Comparison of ENCODE assay signal across 9 mouse cellular contexts in the genomic region with DNA sequence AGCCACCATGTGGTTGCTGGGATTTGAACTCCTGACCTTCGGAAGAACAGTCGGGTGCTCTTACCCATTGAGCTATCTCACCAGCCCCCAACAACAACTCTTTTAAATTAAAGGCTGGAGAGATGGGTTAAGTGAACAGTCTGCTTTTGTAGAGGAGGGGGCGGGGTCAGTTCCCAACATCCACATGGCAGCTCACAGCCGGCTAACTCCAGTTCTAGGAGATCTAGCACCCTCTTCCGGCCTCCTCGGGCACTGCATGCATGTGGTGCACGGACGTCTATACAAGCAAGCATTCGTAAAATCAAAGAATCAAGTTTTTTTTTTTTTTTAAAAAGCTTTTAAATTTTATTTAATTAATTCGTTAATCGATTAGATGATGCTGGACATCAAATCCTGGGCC. TPM values are rescaled to one million over a fixed set of nuclear protein-coding genes. Genes with fewer than 3 reads are reported as not detected.
DNase-seq lines count a peak whose midpoint lies in the region; ATAC-seq lines count a peak whose summit lies in the region.
"Had no signal": no experiment of that assay in that cellular context is flagged by ENCODE, and none has a peak within 500 bp of the region (broad histone marks: within the 10 kb centered on the region; RNA-seq: fewer than 3 reads in every experiment).

No protein-coding gene starts in this region.

- ATAC-seq in megakaryocyte progenitor cell, adult 5-6 weeks (replicated peaks; ENCODE audit: poor library complexity) = peak; percentile 70
- ATAC-seq: Patski had no signal

- DNase-seq in cerebellum, adult 11-12 months = peak; percentile 14
- DNase-seq in cerebellum, adult 9-11 months = no peak
- DNase-seq in ES-CJ7 (ENCODE audit: low read depth, low spot score) = peak; percentile 95
- DNase-seq in cerebellum, adult 18-20 months = peak; percentile 50 to 51
- peak; percentile 63 for DNase-seq in gastrocnemius, adult 8-10 months (ENCODE audit: low spot score in 2 of 2)
- peak; percentile 64 for DNase-seq in layer of hippocampus, adult 9-11 months
- peak; percentile 80 to 90 for DNase-seq in spleen, postnatal 4 days (ENCODE audit: low spot score in 2 of 2)

RNA-seq across cellular contexts. Expression of a gene that starts 2.9 kb away (rescaled TPM):
- total RNA-seq in gastrocnemius, adult 8-10 months (2022) = not detected
- 0.81 and 2.2 TPM in 2 replicates for total RNA-seq in megakaryocyte progenitor cell, adult 5-6 weeks (2015)
- total RNA-seq in megakaryocyte progenitor cell, adult 5-6 weeks (2017) = not detected in 2 replicates

RNA-seq across cellular contexts. Expression of a gene that starts 32.3 kb away (rescaled TPM):
- total RNA-seq in gastrocnemius, adult 8-10 months (2022) = under 1 TPM in 2 of 4 experiments, not detected in 2; 0.32 to 0.56 TPM
- total RNA-seq in megakaryocyte progenitor cell, adult 5-6 weeks (2015) = 0.12 and 1.5 TPM in 2 replicates
- total RNA-seq in megakaryocyte progenitor cell, adult 5-6 weeks (2017) = 0.64 TPM in 1 of 2 replicates, not detected in the other

RNA-seq across cellular contexts. Expression of a gene that starts 43.1 kb away (rescaled TPM):
- total RNA-seq in gastrocnemius, adult 8-10 months (2022) = 100 to 1,000 TPM; 181 to 185 (median 183) TPM
- 75.6 and 76.8 TPM in 2 replicates for total RNA-seq in megakaryocyte progenitor cell, adult 5-6 weeks (2015)
- total RNA-seq in megakaryocyte progenitor cell, adult 5-6 weeks (2017) = 153 and 162 TPM in 2 replicates

RNA-seq across cellular contexts. Expression of a gene that starts 45.0 kb away (rescaled TPM):
- total RNA-seq in gastrocnemius, adult 8-10 months (2022) = 10 to 100 TPM; 14.9 to 27.6 (median 22.9) TPM
- 0.61 and 0.79 TPM in 2 replicates for total RNA-seq in megakaryocyte progenitor cell, adult 5-6 weeks (2015)
- 0.41 and 0.58 TPM in 2 replicates for total RNA-seq in megakaryocyte progenitor cell, adult 5-6 weeks (2017)
